Mouse (Mus musculus) limb, embryonic 13.5 days (tissue): ENCODE results near the gene Miga1. TPM values are rescaled to one million over a fixed set of nuclear protein-coding genes. Genes with fewer than 3 reads are reported as not detected.

Experiments
- ATAC-seq: fragments of 200-750 bp; cut with Nextera tagmentation; 2 replicates; pipeline ENCODE4 v1.8.0; 2017; ENCODE audit warnings: low read depth, moderate number of reproducible peaks, moderate TSS enrichment; ENCODE audit not compliant: low FRiP score
- H3K27ac ChIP-seq: fragments of 300-500 bp; sonication (generic); 2 replicates; pipeline ENCODE4 v1.5.1; 2015; ENCODE audit warnings: inconsistent platforms, mild to moderate bottlenecking, moderate library complexity
- H3K27me3 ChIP-seq: fragments of 300-500 bp; sonication (generic); 2 replicates; pipeline ENCODE4 v1.6.1; 2015; ENCODE audit warnings: mild to moderate bottlenecking, inconsistent platforms
- H3K36me3 ChIP-seq: fragments of 300-500 bp; sonication (generic); 2 replicates; pipeline ENCODE4 v1.6.1; 2015; ENCODE audit warnings: inconsistent platforms, mild to moderate bottlenecking, moderate library complexity
- H3K4me1 ChIP-seq: fragments of 300-500 bp; sonication (generic); 2 replicates; pipeline ENCODE4 v1.6.1; 2015; ENCODE audit warnings: inconsistent platforms
- H3K4me2 ChIP-seq: fragments of 300-500 bp; sonication (generic); replicated peaks from 2 replicates; pipeline ENCODE4 v1.6.1; 2015; ENCODE audit warnings: inconsistent platforms, mild to moderate bottlenecking, moderate library complexity
- H3K4me3 ChIP-seq: fragments of 300-500 bp; sonication (generic); 2 replicates; pipeline ENCODE4 v1.5.1; 2015; ENCODE audit warnings: moderate library complexity, mild to moderate bottlenecking, inconsistent platforms
- H3K9ac ChIP-seq: fragments of 300-500 bp; sonication (generic); 2 replicates; pipeline ENCODE4 v1.6.1; 2015; ENCODE audit warnings: mild to moderate bottlenecking, inconsistent platforms
- H3K9me3 ChIP-seq: fragments of 300-500 bp; sonication (generic); 2 replicates; pipeline ENCODE4 v1.6.1; 2016; ENCODE audit warnings: inconsistent platforms
- WGBS: fragments of 180-500 bp; shearing (Covaris S2); methylation state at CpG from one replicate; pipeline ENCODE4 v1.1.7; 2015; 5-methylcytosine and 5-hydroxymethylcytosine counted together
- polyA plus RNA-seq: library from polyadenylated mRNA; unstranded; fragments of >200 nt; fragmentation: Nextera tagmentation; extraction: Ambion mirVana; gene quantifications from 2 replicates; pipeline ENCODE4 v1.2.1, GENCODE M21; 2015

The Miga1 gene
- polyA plus RNA-seq, 1 experiment from 2014 or later: 21.9 TPM

GRCm38 (mm10) chr3:152347227-152347626 lies 7.0 kb upstream of the Miga1 start:
- Histone ChIP-seq H3K27ac (no peak overlapping the region), H3K4me3 (peak overlapping the region; percentile 73), H3K4me1 (peaks cover 37% of the 10 kb centered on the region), H3K9ac (peak overlapping the region; percentile 90), H3K9me3 (no peaks in the 10 kb centered on the region), H3K4me2 (peak overlapping the region; percentile 65), H3K36me3 (no peaks in the 10 kb centered on the region), H3K27me3 (no peaks in the 10 kb centered on the region)
- WGBS: 45% methylated on average over 3 of the region's 3 CpGs
- no peak for ATAC-seq

- Histone ChIP-seq H3K4me3 (peak overlapping the region; percentile 73), H3K4me2 (peak overlapping the region; percentile 65), H3K36me3 (no peaks in the 10 kb centered on the region), H3K4me1 (peaks cover 31% of the 10 kb centered on the region), H3K27ac (peak overlapping the region; percentile 76; the same call in 1 of the 2 replicates), H3K9ac (peak overlapping the region; percentile 90), H3K9me3 (no peaks in the 10 kb centered on the region), H3K27me3 (no peaks in the 10 kb centered on the region)
- WGBS: under 1% methylated on average over 38 of the region's 54 CpGs
- ATAC-seq: peak; percentile 72
Measured at GRCm38 (mm10) chr3:152346633-152347141, 6.5 kb upstream of the Miga1 start.

- peak within 1 kb of the TSS; percentile 76; the same call in 1 of the 2 replicates for H3K27ac ChIP-seq
- peak within 1 kb of the TSS; percentile 65 for H3K4me2 ChIP-seq
- H3K4me1 ChIP-seq: peaks cover 26% of the 10 kb centered on the region
- ATAC-seq: peak; percentile 99
- H3K9ac ChIP-seq: peak within 1 kb of the TSS; percentile 90
- H3K27me3 ChIP-seq: no peaks in the 10 kb centered on the region
- no peaks in the 10 kb centered on the region for H3K36me3 ChIP-seq
- 7% methylated on average over 38 of the region's 44 CpGs for WGBS
- no peaks in the 10 kb centered on the region for H3K9me3 ChIP-seq
- peak within 1 kb of the TSS; percentile 73 for H3K4me3 ChIP-seq
Measured at GRCm38 (mm10) chr3:152345732-152346632, 5.8 kb upstream of the Miga1 start, which contains the start of gene Usp33. Gene Usp33, plus strand, starts transcription at chr3:152346478.

GRCm38 (mm10) chr3:152342961-152343517 lies 2.8 kb upstream of the Miga1 start:
- Histone ChIP-seq H3K4me2 (no peak overlapping the region), H3K9me3 (no peaks in the 10 kb centered on the region), H3K36me3 (no peaks in the 10 kb centered on the region; the same call in 1 of the 2 replicates), H3K27me3 (no peaks in the 10 kb centered on the region), H3K4me3 (no peak overlapping the region), H3K4me1 (peaks cover 17% of the 10 kb centered on the region), H3K27ac (no peak overlapping the region), H3K9ac (no peak overlapping the region)
- ATAC-seq: no peak
- 87% methylated on average over 15 of the region's 15 CpGs for WGBS

- no peak overlapping the region for H3K4me2 ChIP-seq
- no peaks in the 10 kb centered on the region for H3K27me3 ChIP-seq
- H3K4me1 ChIP-seq: peaks cover 10% of the 10 kb centered on the region
- H3K4me3 ChIP-seq: no peak overlapping the region
- H3K9ac ChIP-seq: no peak overlapping the region
- ATAC-seq: no peak
- H3K9me3 ChIP-seq: no peaks in the 10 kb centered on the region
- WGBS: 76% methylated on average over 8 of the region's 8 CpGs
- H3K36me3 ChIP-seq: peaks cover 49% of the 10 kb centered on the region
- no peak overlapping the region for H3K27ac ChIP-seq
Measured at GRCm38 (mm10) chr3:152336085-152336484, 4.1 kb downstream of the Miga1 start.

GRCm38 (mm10) chr3:152333641-152334040 lies 6.6 kb downstream of the Miga1 start:
- H3K9me3 ChIP-seq: no peaks in the 10 kb centered on the region
- H3K36me3 ChIP-seq: peaks cover 49% of the 10 kb centered on the region
- no peak for ATAC-seq

GRCm38 (mm10) chr3:152332545-152333300 lies 7.5 kb downstream of the Miga1 start:
- no peak for ATAC-seq
- H3K36me3 ChIP-seq: peaks cover 48% of the 10 kb centered on the region
- no peaks in the 10 kb centered on the region for H3K4me1 ChIP-seq
- no peaks in the 10 kb centered on the region for H3K9me3 ChIP-seq
- H3K27ac ChIP-seq: no peak overlapping the region
- 93% methylated on average over 15 of the region's 15 CpGs for WGBS
- no peak overlapping the region for H3K4me2 ChIP-seq
- no peak overlapping the region for H3K4me3 ChIP-seq
- no peak overlapping the region for H3K9ac ChIP-seq
- H3K27me3 ChIP-seq: no peaks in the 10 kb centered on the region

More at GRCm38 (mm10) chr3:152333641-152334040, 6.6 kb downstream of the Miga1 start:
- Histone ChIP-seq H3K27ac (no peak overlapping the region), H3K4me3 (no peak overlapping the region), H3K9ac (no peak overlapping the region), H3K27me3 (no peaks in the 10 kb centered on the region), H3K4me1 (no peaks in the 10 kb centered on the region), H3K4me2 (no peak overlapping the region)
- 94% methylated on average over 10 of the region's 10 CpGs for WGBS

- no peak overlapping the region for H3K27ac ChIP-seq
- 94% methylated on average over 6 of the region's 6 CpGs for WGBS
- H3K4me1 ChIP-seq: no peaks in the 10 kb centered on the region
- H3K4me2 ChIP-seq: no peak overlapping the region
- ATAC-seq: no peak
- H3K4me3 ChIP-seq: no peak overlapping the region
- no peak overlapping the region for H3K9ac ChIP-seq
- no peaks in the 10 kb centered on the region for H3K9me3 ChIP-seq
- H3K27me3 ChIP-seq: no peaks in the 10 kb centered on the region
- H3K36me3 ChIP-seq: peaks cover 42% of the 10 kb centered on the region
Measured at GRCm38 (mm10) chr3:152332104-152332503, 8.1 kb downstream of the Miga1 start.

- Histone ChIP-seq H3K9me3 (no peaks in the 10 kb centered on the region), H3K9ac (no peak overlapping the region), H3K36me3 (peaks cover 41% of the 10 kb centered on the region), H3K4me3 (no peak overlapping the region), H3K4me1 (no peaks in the 10 kb centered on the region), H3K4me2 (no peak overlapping the region), H3K27me3 (no peaks in the 10 kb centered on the region), H3K27ac (no peak overlapping the region)
- ATAC-seq: no peak
- 88% methylated on average over 8 of the region's 8 CpGs for WGBS
Measured at GRCm38 (mm10) chr3:152321765-152322547, 18.3 kb downstream of the Miga1 start.

- peaks cover 41% of the 10 kb centered on the region for H3K36me3 ChIP-seq
- H3K4me1 ChIP-seq: no peaks in the 10 kb centered on the region
- H3K4me3 ChIP-seq: no peak overlapping the region
- H3K27ac ChIP-seq: no peak overlapping the region
- no peaks in the 10 kb centered on the region for H3K27me3 ChIP-seq
- ATAC-seq: no peak
- H3K9me3 ChIP-seq: no peaks in the 10 kb centered on the region
- no peak overlapping the region for H3K9ac ChIP-seq
- 86% methylated on average over 10 of the region's 10 CpGs for WGBS
- no peak overlapping the region for H3K4me2 ChIP-seq
Measured at GRCm38 (mm10) chr3:152320972-152321645, 19.1 kb downstream of the Miga1 start.
